Mouse (Mus musculus): ENCODE measurements around the gene Dusp12. TPM values are rescaled to one million over a fixed set of nuclear protein-coding genes. Genes with fewer than 3 reads are reported as not detected.

Dusp12 gene
- polyA plus RNA-seq, 1 experiment: 39.9 TPM

DNA sequence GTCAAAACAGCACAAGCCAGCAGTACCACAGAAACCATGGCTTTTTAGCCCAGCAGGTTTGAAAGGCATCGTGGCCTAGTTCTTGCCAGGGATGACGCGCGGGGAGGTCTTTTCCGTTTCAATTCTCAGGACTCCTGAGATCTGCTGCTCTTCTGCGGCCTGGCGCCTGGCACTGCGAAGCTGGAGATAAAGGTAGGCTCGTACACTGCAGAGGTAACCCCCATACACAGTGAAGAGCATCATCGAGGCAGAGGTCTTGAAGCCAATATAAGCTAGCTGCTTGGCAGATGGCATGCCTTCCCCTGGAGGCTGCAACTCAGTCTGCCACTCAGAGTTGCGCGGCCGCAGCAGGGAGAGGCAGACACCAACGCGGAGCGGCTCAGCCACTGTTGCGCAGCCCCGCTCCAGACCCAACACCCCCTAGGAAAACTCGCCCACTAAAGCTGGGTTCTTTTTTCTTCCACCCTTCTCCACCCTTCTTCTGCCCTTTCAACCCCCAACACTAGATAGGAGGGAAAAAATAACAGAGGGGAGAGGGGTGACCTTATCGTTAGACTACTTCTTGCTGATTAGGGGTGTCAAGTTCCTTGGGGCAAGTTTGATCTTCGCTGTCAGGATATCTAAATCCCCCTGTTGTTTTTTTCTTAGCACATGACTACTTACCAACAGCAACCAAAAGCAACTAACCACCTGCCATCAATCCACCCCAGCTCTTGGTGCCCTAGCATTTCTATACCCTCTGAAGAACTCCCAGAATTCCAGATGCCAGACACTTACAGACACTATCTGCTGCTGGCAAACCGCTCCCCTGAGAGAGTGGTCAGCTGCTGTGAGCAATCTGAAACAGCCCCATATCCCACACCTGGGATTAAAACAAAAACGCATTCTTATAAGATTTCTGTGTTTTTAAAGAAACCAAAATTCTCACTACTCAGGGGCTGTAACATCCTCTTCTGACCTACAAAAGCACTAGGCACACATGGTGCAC is 34.4 kb downstream of the Dusp12 start:
- H3K4me3 ChIP-seq (ENCODE audit: insufficient read depth, poor library complexity, severe bottlenecking): no peak overlapping the region
- peaks cover 17% of the 10 kb centered on the region for H3K36me3 ChIP-seq (ENCODE audit: control insufficient read depth, insufficient read depth)
- H3K79me2 ChIP-seq (ENCODE audit: control insufficient read depth, insufficient read depth): peaks cover 24% of the 10 kb centered on the region
- no peaks in the 10 kb centered on the region for H3K27me3 ChIP-seq (ENCODE audit: control insufficient read depth, insufficient read depth, insufficient read length)
- peaks cover 4% of the 10 kb centered on the region for H3K79me3 ChIP-seq (ENCODE audit: low read depth)
- no peak for TF ChIP-seq CEBPB (IDR thresholded peaks at IDR 0.05; ENCODE audit: low read depth)
- no peak for TF ChIP-seq MAX (IDR thresholded peaks at IDR 0.05)
- no peak overlapping the region for H3ac ChIP-seq (ENCODE audit: control insufficient read depth, insufficient read length, low read depth)

DNA sequence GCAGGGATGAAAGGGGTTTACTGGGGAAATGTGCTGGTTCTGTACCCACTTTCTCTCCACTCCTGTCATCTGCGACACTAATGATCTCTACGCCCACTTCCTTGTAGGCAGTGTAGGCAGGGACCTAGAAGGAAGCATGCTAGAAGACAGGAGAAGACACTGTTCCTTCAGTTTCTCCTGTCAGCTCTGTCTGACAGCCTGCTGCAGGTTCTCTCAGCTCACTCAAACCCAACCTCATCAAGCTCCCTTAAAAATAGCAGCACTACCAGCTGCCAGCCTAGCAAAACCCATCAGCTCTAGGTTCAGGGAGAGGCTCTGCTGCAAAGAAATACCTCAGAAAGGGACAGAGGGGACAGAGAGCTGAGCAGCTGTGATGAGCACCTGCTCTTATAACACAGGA is 35.3 kb downstream of the Dusp12 start:
- Histone ChIP-seq H3K36me3 (ENCODE audit: control insufficient read depth, insufficient read depth) (peaks cover 17% of the 10 kb centered on the region), H3K4me3 (ENCODE audit: insufficient read depth, poor library complexity, severe bottlenecking) (no peak overlapping the region), H3K27me3 (ENCODE audit: control insufficient read depth, insufficient read depth, insufficient read length) (no peaks in the 10 kb centered on the region), H3ac (ENCODE audit: control insufficient read depth, insufficient read length, low read depth) (no peak overlapping the region), H3K79me2 (ENCODE audit: control insufficient read depth, insufficient read depth) (peaks cover 15% of the 10 kb centered on the region), H3K79me3 (ENCODE audit: low read depth) (peaks cover 3% of the 10 kb centered on the region)
- no peak for TF ChIP-seq FOSL1 (IDR thresholded peaks at IDR 0.05; ENCODE audit: insufficient read depth, low read length, poor library complexity, severe bottlenecking)
- TF ChIP-seq MAX (IDR thresholded peaks at IDR 0.05): no peak
- no peak for TF ChIP-seq USF1 (IDR thresholded peaks at IDR 0.05; ENCODE audit: low read depth)
- TF ChIP-seq CEBPB (IDR thresholded peaks at IDR 0.05; ENCODE audit: low read depth): no peak
- no peak for TF ChIP-seq CTCF (IDR thresholded peaks at IDR 0.05; ENCODE audit: control insufficient read depth, insufficient read depth, insufficient read length)
- TF ChIP-seq MYOD1 (IDR thresholded peaks at IDR 0.05; ENCODE audit: control insufficient read depth, insufficient read length, low read depth): no peak
- no peak for TF ChIP-seq MYOG (IDR thresholded peaks at IDR 0.05; ENCODE audit: control insufficient read depth, extremely low read depth, insufficient read length)

DNA sequence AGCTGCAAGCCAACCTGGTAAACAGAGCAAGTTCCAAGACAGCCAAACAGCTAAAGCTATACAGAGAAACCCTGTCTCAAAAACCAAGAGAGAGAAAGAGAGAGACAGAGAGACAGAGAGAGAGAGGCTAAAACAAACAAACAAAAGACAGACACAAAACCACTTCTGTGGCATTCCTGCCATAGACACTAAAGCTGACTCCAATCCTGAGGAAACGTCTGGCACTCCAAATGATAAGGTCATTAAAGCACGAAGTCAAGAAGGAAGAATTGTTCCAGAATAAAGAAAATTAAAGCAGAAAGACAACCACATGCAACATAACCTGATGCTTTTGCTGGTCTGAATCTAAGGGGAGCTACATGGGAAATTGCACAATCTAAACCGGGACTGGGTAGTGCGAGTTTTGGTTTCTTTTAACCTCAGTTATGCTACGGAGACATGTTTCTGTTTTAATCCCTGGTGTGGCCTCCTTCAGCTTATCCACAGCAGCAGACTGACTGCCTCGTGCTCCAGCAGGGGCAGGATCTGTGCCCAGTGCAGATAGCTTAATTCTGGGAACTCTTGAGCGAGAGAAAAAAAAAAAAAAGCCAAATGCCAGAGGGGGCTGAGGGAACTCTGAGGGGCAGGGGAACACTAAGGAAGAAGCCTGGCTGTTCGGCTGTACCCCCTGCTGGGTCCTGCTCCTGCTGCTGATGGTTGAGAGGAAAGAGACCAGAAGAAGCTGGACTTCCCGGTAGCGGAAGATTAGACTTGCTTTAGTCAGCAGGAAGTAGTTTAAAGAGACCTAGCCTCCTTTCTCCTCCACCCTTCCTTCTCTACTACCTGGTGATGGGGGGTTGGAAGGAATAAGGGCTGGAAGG is 39.7 kb downstream of the Dusp12 start:
- Histone ChIP-seq H3K4me3 (ENCODE audit: insufficient read depth, poor library complexity, severe bottlenecking) (no peak overlapping the region), H3K27me3 (ENCODE audit: control insufficient read depth, insufficient read depth, insufficient read length) (no peaks in the 10 kb centered on the region), H3K79me2 (ENCODE audit: control insufficient read depth, insufficient read depth) (no peaks in the 10 kb centered on the region), H3ac (ENCODE audit: control insufficient read depth, insufficient read length, low read depth) (peak overlapping the region; percentile 18), H3K79me3 (ENCODE audit: low read depth) (no peaks in the 10 kb centered on the region), H3K36me3 (ENCODE audit: control insufficient read depth, insufficient read depth) (peaks cover 22% of the 10 kb centered on the region)
- TF ChIP-seq USF1 (IDR thresholded peaks at IDR 0.05; ENCODE audit: low read depth) (no peak), MYOG (IDR thresholded peaks at IDR 0.05; ENCODE audit: control insufficient read depth, extremely low read depth, insufficient read length) (no peak), CTCF (IDR thresholded peaks at IDR 0.05; ENCODE audit: control insufficient read depth, insufficient read depth, insufficient read length) (no peak), MAX (IDR thresholded peaks at IDR 0.05) (no peak), CEBPB (IDR thresholded peaks at IDR 0.05; ENCODE audit: low read depth) (peak; percentile 54)

GRCm38 (mm10) chr1:170844380-170844779 is 41.0 kb downstream of the Dusp12 start:
- peaks cover 29% of the 10 kb centered on the region for H3K36me3 ChIP-seq (ENCODE audit: control insufficient read depth, insufficient read depth)
- H3K27me3 ChIP-seq (ENCODE audit: control insufficient read depth, insufficient read depth, insufficient read length): no peaks in the 10 kb centered on the region
- TF ChIP-seq MYOG (IDR thresholded peaks at IDR 0.05; ENCODE audit: control insufficient read depth, extremely low read depth, insufficient read length) (no peak), MAX (IDR thresholded peaks at IDR 0.05) (no peak), CTCF (IDR thresholded peaks at IDR 0.05; ENCODE audit: control insufficient read depth, insufficient read depth, insufficient read length) (no peak), CEBPB (IDR thresholded peaks at IDR 0.05; ENCODE audit: low read depth) (no peak)
- H3K79me2 ChIP-seq (ENCODE audit: control insufficient read depth, insufficient read depth): no peaks in the 10 kb centered on the region
- no peaks in the 10 kb centered on the region for H3K79me3 ChIP-seq (ENCODE audit: low read depth)
- no peak overlapping the region for H3ac ChIP-seq (ENCODE audit: control insufficient read depth, insufficient read length, low read depth)
- H3K4me3 ChIP-seq (ENCODE audit: insufficient read depth, poor library complexity, severe bottlenecking): no peak overlapping the region

DNA sequence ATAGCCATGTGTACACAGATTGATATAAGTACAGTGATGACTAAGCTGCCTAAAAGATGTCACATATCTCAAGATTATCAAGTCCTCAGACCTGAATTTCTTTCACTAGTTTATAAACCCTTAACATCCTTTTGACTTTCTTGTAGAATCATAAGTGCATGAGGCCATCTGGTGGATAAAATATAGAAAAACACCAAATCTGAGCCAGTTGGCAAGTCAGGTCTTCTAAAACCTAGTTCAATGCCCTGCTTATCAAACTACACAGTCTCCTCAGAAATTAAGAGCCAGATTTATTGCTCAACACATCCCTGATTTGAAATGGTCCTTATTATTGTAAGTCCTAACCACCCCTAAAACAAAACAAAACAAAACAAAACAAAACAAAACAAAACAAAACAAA is 45.7 kb downstream of the Dusp12 start:
- Histone ChIP-seq H3K79me2 (ENCODE audit: control insufficient read depth, insufficient read depth) (no peaks in the 10 kb centered on the region), H3K79me3 (ENCODE audit: low read depth) (no peaks in the 10 kb centered on the region), H3K27me3 (ENCODE audit: control insufficient read depth, insufficient read depth, insufficient read length) (no peaks in the 10 kb centered on the region), H3K4me3 (ENCODE audit: insufficient read depth, poor library complexity, severe bottlenecking) (no peak overlapping the region), H3K36me3 (ENCODE audit: control insufficient read depth, insufficient read depth) (peaks cover 32% of the 10 kb centered on the region), H3ac (ENCODE audit: control insufficient read depth, insufficient read length, low read depth) (no peak overlapping the region)
- TF ChIP-seq MYOG (IDR thresholded peaks at IDR 0.05; ENCODE audit: control insufficient read depth, extremely low read depth, insufficient read length): no peak
- TF ChIP-seq USF1 (IDR thresholded peaks at IDR 0.05; ENCODE audit: low read depth): no peak
- TF ChIP-seq MYOD1 (IDR thresholded peaks at IDR 0.05; ENCODE audit: control insufficient read depth, insufficient read length, low read depth): no peak
- TF ChIP-seq CEBPB (IDR thresholded peaks at IDR 0.05; ENCODE audit: low read depth): no peak
- no peak for TF ChIP-seq FOSL1 (IDR thresholded peaks at IDR 0.05; ENCODE audit: insufficient read depth, low read length, poor library complexity, severe bottlenecking)
- TF ChIP-seq CTCF (IDR thresholded peaks at IDR 0.05; ENCODE audit: control insufficient read depth, insufficient read depth, insufficient read length): no peak
- no peak for TF ChIP-seq MAX (IDR thresholded peaks at IDR 0.05)

All from C2C12 (cell line).